Mouse (Mus musculus) stomach, embryonic 16.5 days (tissue): ENCODE measurements around the gene Hsd3b5. TPM values are rescaled to one million over a fixed set of nuclear protein-coding genes. Genes with fewer than 3 reads are reported as not detected.
"Not testable (repeated sequence)": the region's sequence is repeated elsewhere in the genome, so short reads cannot be mapped to it uniquely, and the experiment has no call there.

ENCODE experiments used
- ATAC-seq: fragments of 200-750 bp; cut with Nextera tagmentation; 2 replicates; pipeline ENCODE4 v1.8.0; 2017; ENCODE audit warnings: moderate number of reproducible peaks, moderate TSS enrichment; ENCODE audit not compliant: insufficient read depth, low FRiP score
- H3K27ac ChIP-seq: fragments of 300-500 bp; sonication (generic); 2 replicates; pipeline ENCODE4 v1.5.1; 2014; ENCODE audit warnings: low read length
- H3K27me3 ChIP-seq: fragments of 300-500 bp; sonication (generic); 2 replicates; pipeline ENCODE4 v1.6.1; 2014; ENCODE audit warnings: low read length, control low read depth, mixed read lengths; ENCODE audit not compliant: control insufficient read depth, insufficient read depth
- H3K36me3 ChIP-seq: fragments of 300-500 bp; sonication (generic); 2 replicates; pipeline ENCODE4 v1.6.1; 2014; ENCODE audit warnings: low read length; ENCODE audit not compliant: control insufficient read depth, insufficient read depth
- H3K4me1 ChIP-seq: fragments of 300-500 bp; sonication (generic); 2 replicates; pipeline ENCODE4 v1.6.1; 2014; ENCODE audit warnings: low read length, control low read depth, mixed read lengths; ENCODE audit not compliant: control insufficient read depth, insufficient read depth
- H3K4me2 ChIP-seq: fragments of 300-500 bp; sonication (generic); 2 replicates; pipeline ENCODE4 v1.6.1; 2014; ENCODE audit warnings: low read depth, low read length, mixed read lengths
- H3K4me3 ChIP-seq: fragments of 300-500 bp; sonication (generic); replicated peaks from 2 replicates; pipeline ENCODE4 v1.5.1; 2014; ENCODE audit warnings: mild to moderate bottlenecking, low read length
- H3K9ac ChIP-seq: fragments of 300-500 bp; sonication (generic); 2 replicates; pipeline ENCODE4 v1.6.1; 2014; ENCODE audit warnings: low read length
- H3K9me3 ChIP-seq: fragments of 300-500 bp; sonication (generic); replicated peaks from 2 replicates; pipeline ENCODE4 v1.6.1; 2016; ENCODE audit warnings: low read length, control low read depth; ENCODE audit not compliant: control insufficient read depth
- WGBS: fragments of 180-500 bp; shearing (Covaris S2); extraction: QIAGEN DNeasy Blood & Tissue Kit; methylation state at CpG from one replicate; pipeline ENCODE4 v1.1.7; 2014; 5-methylcytosine and 5-hydroxymethylcytosine counted together
- polyA plus RNA-seq: library from polyadenylated mRNA; unstranded; fragments of >200 nt; fragmentation: Nextera tagmentation; extraction: Ambion mirVana; gene quantifications from 2 replicates; pipeline ENCODE4 v1.2.1, GENCODE M21; 2015

The Hsd3b5 gene
- polyA plus RNA-seq, 1 experiment from 2014 or later = not detected

GRCm38 (mm10) chr3:98582622-98583021 is 47.4 kb downstream of the Hsd3b5 start:
- not testable (repeated sequence) for H3K36me3 ChIP-seq, H3K9ac ChIP-seq, H3K27ac ChIP-seq, H3K9me3 ChIP-seq, ATAC-seq, H3K4me2 ChIP-seq, H3K4me1 ChIP-seq, H3K27me3 ChIP-seq, H3K4me3 ChIP-seq

GRCm38 (mm10) chr3:98582202-98582601 is 47.9 kb downstream of the Hsd3b5 start:
- not testable (repeated sequence) for H3K4me1 ChIP-seq, H3K4me3 ChIP-seq, H3K27me3 ChIP-seq, H3K27ac ChIP-seq, H3K9me3 ChIP-seq, ATAC-seq, H3K4me2 ChIP-seq, H3K9ac ChIP-seq, H3K36me3 ChIP-seq
- WGBS = no CpG with 5 or more reads among the region's 1 CpGs

- H3K9ac ChIP-seq, H3K36me3 ChIP-seq, H3K4me1 ChIP-seq, H3K27ac ChIP-seq, H3K4me3 ChIP-seq, ATAC-seq, H3K27me3 ChIP-seq, H3K9me3 ChIP-seq, H3K4me2 ChIP-seq: not testable (repeated sequence)
- WGBS = no CpG with 5 or more reads among the region's 1 CpGs
Measured at GRCm38 (mm10) chr3:98581024-98581423, 49.0 kb downstream of the Hsd3b5 start.

Other genes starting within 250 kb of the Hsd3b5 start
- 4.7 and 5.4 TPM in 2 replicates for gene Zfp697, start 247.8 kb downstream of the Hsd3b5 start, polyA plus RNA-seq
- 0.08 TPM in 1 of 2 replicates, not detected in the other for gene Gm4450, start 173.1 kb downstream of the Hsd3b5 start, polyA plus RNA-seq
- gene Hsd3b4, start 119.7 kb downstream of the Hsd3b5 start, polyA plus RNA-seq = not detected in 2 replicates
- not detected in 2 replicates for gene Gm10681, start 41.4 kb downstream of the Hsd3b5 start, polyA plus RNA-seq
- gene Hsd3b2, start 94.3 kb upstream of the Hsd3b5 start, polyA plus RNA-seq = 0.15 TPM in 1 of 2 replicates, not detected in the other
- gene Hsd3b3, start 132.9 kb upstream of the Hsd3b5 start, polyA plus RNA-seq = 2.2 and 2.8 TPM in 2 replicates
- 0.12 and 1.0 TPM in 2 replicates for gene Hsd3b6, start 184.2 kb upstream of the Hsd3b5 start, polyA plus RNA-seq
- gene Hsd3b1, start 229.5 kb upstream of the Hsd3b5 start, polyA plus RNA-seq = 0.97 and 6.9 TPM in 2 replicates